Mouse (Mus musculus) left cerebral cortex, adult 11 months (tissue): ENCODE data around the gene Zfp36.
"Not testable (repeated sequence)": the region's sequence is repeated elsewhere in the genome, so short reads cannot be mapped to it uniquely, and the experiment has no call there.

Source experiments
- DNase-seq: peaks from one replicate; pipeline ENCODE4 v3.0.0; 2022; ENCODE audit warnings: low spot score

The Zfp36 gene

GRCm38 (mm10) chr7:28380237-28381016 is at the start of gene Zfp36:
Zfp36 (minus strand) TSS chr7:28380253.
- no peak for DNase-seq

DNA sequence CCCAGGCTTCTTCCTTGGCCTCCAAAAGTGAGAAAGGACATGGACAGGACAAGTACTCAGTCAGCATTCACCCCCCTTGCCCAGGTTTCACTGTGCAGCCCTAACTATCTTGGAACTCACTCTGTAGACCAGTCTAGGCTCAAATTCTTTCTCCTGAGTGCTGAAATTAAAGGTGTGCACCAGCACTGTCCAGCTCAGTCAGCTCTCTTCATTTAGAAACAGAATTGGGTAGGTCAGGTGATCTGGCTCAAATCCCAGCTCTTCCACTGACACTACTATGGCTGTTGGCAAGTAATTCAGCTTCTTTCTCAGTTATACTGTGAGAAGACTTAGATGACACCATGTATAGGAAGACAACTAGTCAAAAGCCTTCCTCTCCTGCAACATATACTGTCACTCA is 47.7 kb upstream of the Zfp36 start:
- DNase-seq, result no peak

DNA sequence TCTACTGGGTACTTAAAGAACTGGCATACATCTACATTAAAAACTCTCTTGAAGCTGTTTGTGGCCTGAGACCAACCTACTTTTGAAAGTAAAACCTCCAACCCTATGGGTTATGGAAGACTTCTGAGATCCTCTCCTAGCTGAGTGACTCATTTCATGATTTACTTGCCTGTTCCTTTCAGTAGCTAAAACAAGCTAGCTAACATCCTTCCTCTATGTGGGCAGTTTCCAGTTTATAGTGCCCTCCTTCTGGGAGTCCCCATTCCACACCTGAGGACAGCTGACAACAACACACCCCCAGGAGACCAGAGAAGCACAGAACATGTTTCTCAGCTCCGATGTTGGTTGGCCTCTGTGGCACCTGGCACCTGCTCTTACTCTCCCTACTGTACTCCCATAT is 43.0 kb upstream of the Zfp36 start:
- no peak for DNase-seq

DNA sequence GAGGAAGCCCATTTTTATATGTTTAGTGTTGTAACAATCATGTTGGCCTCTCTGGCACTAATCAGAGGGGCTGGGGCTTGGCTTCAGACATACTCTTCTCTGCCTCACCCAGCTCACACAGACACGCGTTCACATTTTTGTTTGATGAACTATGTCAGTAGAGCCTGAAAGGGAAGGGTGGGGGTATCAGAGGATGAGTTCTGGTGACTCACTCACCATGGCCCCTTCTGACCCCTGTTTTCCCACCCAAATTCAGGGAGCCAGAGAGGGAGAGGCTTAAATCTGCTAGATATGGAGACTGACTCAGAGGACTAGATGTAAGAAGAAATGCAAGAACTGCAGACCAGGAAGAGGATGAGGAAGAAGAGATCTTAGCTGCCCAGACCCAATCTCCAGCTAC is 39.4 kb upstream of the Zfp36 start:
- no peak for DNase-seq

DNA sequence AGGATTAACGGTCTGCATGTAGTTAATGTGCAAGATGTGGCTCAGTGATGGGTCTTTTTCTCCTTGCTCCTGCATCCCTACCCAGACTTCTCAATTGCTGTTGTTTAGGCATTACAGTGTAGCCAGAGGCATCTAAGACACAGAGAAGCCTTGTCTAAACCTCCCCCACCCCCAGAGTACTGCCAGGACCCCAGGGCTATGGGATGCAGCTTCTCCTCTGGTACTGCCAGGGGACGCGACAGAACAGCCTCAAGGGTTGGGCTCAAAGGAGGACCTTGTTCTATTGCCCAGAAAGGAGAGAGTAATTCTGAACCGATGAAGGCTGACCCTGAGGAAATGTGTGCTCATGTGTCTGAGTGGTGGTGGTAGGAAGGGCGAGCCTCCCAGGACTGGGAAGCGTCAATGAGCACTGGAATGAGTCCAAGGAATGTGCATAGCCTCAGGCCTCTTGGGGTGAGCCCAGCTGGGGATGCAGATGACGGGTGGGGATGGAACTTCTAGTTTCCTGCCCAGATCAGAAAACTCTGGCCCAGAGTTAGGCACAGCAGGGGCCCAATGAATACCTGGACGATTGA is 38.1 kb upstream of the Zfp36 start:
- DNase-seq, result no peak

DNA sequence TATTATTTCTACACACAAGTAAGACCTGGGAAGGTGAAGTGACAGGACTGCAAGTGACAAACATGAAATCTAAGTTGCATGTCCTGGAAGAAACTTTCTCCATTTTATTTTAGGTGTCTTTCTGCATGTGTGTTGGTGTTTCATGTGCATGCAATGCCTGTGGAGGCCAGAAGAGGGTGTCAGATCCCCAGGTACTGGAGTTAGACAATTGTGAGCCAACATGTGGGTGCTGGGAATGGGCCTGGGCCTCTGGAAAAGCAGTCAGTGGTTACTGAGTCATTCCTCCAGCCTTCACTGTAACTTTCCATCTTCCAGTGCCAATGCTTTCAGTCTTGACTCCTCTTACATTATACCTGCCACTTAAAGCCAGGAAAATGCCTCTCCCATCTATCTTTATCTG is 37.3 kb upstream of the Zfp36 start:
- DNase-seq, result no peak

GRCm38 (mm10) chr7:28412826-28413225 is 32.8 kb upstream of the Zfp36 start:
- DNase-seq, result no peak

DNA sequence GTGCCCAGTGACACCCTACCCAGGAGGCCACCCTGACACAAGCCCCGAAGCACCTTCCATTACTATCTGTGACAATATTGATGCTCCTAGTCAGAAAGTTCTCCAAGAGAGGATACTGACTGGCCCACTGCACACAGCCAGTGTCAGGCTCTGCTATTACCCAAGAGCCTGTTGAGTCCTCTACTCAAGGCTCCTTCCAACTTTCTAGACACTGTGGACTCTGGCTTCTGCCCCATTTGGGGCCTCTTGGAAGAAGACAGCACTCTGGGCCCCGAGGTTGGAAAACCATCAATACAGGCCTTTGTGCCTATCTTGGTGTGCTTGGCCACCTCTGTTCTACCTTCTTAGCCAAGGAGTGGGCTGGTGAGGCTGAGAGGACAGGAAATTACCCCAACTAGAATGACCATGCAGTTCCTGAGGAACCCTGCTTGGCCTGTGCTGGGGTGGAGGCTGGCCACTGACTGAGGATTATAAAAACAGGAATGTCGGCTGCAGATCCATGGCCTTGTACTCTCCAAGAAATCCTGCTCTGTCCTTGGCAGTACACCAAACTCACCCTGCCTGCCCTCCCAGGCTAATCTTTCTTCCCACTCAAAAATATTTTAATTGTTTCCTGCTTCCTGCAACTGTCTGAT is 30.9 kb upstream of the Zfp36 start:
- DNase-seq, result no peak

DNA sequence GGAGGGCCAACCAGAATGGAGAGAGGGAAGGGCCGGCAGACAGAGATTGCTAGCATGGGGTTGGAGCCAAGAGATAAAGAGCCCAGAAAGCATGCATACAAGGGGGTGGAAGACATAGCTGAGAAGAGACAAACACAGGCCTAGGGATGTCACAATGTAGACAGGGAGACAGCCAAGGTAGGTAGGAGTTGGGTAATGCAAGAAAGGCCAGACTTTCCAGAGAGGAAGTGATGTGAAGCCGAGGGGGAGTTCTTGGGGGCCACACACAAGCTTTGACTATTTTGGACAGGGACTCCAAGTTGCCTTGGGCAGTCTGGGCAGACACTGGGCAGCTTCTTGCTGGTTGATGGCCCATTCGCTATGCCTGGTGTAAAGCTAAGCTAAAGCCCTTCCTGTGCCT is 21.9 kb upstream of the Zfp36 start:
- DNase-seq, result no peak

GRCm38 (mm10) chr7:28401030-28401429 is 21.0 kb upstream of the Zfp36 start:
- DNase-seq, result no peak

GRCm38 (mm10) chr7:28398696-28399340 is 18.8 kb upstream of the Zfp36 start:
- DNase-seq, result no peak

- no peak for DNase-seq
Measured at GRCm38 (mm10) chr7:28398000-28398399, 17.9 kb upstream of the Zfp36 start.

GRCm38 (mm10) chr7:28395425-28395824 is 15.4 kb upstream of the Zfp36 start:
- no peak for DNase-seq

DNA sequence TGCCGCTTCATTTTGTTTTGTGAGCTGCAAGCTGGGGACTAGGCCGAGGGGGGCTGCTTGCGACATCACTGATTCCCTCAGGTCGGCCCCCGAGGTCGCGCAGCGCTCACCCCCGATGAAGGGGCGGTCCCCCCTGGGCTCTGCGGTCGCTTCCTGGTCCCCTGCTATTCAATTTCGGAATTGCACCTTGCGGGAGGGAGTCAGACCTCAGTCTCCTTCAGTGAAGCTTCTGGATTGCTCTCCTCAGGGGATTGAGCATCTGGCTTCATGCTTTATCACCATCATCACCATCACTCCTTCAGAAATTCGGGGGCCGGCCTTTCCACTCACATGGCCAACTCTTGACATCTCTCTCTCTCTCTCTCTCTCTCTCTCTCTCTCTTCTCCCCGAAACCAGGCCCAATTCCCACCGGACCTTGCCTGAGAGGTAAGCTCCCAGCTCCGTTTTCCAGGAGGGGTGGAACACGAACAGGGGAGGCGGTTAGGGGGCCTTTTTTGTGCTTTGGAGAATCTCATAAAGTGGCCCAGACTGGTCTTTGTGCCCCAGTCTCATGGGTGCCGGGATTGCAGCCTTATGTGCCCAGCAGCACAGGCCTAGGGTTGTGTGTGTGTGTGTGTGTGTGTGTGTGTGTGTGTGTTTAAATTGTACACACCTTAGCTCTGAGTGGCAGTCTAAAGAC is 13.4 kb upstream of the Zfp36 start:
- no peak for DNase-seq

GRCm38 (mm10) chr7:28392429-28393271 is 12.6 kb upstream of the Zfp36 start, which contains the start of the genes Med29 and Paf1:
Med29 (minus strand) TSS chr7:28392708.
Paf1 (plus strand) TSS chr7:28392951.
- DNase-seq, result peak; percentile 98

- DNase-seq, result no peak
Measured at GRCm38 (mm10) chr7:28390331-28390730, 10.3 kb upstream of the Zfp36 start.

DNA sequence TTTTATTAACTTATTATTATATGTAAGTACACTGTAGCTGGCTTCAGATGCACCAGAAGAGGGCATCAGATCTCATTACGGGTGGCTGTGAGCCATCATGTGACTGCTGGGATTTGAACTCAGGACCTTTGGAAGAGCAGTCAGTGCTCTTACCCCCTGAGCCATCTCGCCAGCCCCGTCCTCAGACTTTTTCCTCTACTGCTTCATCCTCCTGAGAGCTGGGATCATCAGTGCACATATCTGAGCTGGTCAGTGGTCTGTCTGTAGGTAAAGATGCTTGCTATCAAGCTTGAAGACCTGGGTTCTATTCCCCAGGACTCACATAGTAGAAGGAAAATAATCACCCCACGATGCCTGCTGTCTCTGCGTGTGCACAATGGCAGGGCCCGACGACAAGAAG is 7.3 kb upstream of the Zfp36 start:
- not testable (repeated sequence) for DNase-seq

GRCm38 (mm10) chr7:28386877-28387276 is 6.8 kb upstream of the Zfp36 start:
- DNase-seq, result not testable (repeated sequence)

GRCm38 (mm10) chr7:28386462-28386861 is 6.4 kb upstream of the Zfp36 start:
- DNase-seq, result peak; percentile 62

DNA sequence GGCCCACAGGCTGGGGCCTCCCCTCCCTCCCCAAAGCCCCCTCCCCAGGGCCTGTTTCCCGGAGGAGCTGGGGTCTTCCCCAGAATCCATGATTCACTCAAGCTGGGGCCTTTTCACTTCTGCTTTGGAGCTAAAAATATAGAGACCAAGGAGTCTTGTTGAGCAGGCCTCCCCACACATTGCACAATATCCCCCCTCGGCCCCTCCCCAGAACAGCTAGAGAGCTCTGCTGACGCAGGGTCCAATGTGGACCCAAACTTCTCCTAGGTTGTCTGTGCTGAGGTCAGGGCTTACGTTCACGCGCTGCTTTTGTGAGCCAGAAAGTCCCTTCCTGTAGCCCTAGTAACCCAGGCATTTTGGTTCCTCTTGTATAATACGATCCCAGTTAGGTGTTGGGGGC is 6.0 kb upstream of the Zfp36 start:
- no peak for DNase-seq

DNA sequence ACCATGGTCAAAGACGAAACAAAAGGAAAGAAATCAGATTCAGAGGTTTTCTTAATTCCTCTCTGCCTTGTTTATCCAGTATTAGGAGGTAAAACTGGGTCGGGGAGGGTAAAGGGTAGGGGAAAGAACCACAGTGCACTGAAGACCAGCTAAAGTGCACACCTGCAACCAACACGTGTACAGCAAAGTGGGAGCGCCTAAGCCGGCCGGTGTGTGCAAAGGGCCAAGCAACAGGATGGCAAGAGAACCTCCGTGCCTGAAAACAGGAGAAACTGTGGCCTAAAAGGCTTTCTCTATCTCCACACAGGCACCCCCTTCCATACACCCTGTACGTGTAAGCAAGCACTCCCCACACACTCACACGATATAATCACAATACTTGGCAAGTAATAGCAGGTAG is 5.1 kb upstream of the Zfp36 start:
- DNase-seq, result no peak
